Mouse (Mus musculus) CH12.LX (cell line): ENCODE measurements around the gene Nacc2. TPM values are rescaled to one million over a fixed set of nuclear protein-coding genes. Genes with fewer than 3 reads are reported as not detected.

ENCODE experiments used
- DNase-seq: peaks from one replicate; pipeline ENCODE4 v3.0.0-alpha.2; 2013; ENCODE audit errors: extremely low read depth
- H3K27ac ChIP-seq: 2 replicates; pipeline ENCODE4 v1.5.1; 2012; ENCODE audit warnings: low read depth, mild to moderate bottlenecking, control low read depth, moderate library complexity; ENCODE audit not compliant: insufficient read depth
- H3K27me3 ChIP-seq: replicated peaks from 2 replicates; pipeline ENCODE3; 2012; ENCODE audit warnings: inconsistent platforms
- H3K36me3 ChIP-seq, 2 experiments: replicated peaks in 1 of 2; 2 replicates each; pipeline versions ENCODE3 to v1.6.1; 2012; ENCODE audit warnings: inconsistent platforms in 1 of 2, low read length in 1 of 2, mild to moderate bottlenecking in 1 of 2, mixed read lengths in 1 of 2, moderate library complexity in 1 of 2; ENCODE audit not compliant: control insufficient read depth in 1 of 2, insufficient read depth in 1 of 2
- H3K4me1 ChIP-seq, 2 experiments: 2 replicates each; pipeline ENCODE4 v1.6.1; 2012; ENCODE audit warnings: inconsistent platforms in 1 of 2, moderate library complexity in 1 of 2; ENCODE audit not compliant: insufficient read depth in 2 of 2, control insufficient read depth in 1 of 2
- H3K4me2 ChIP-seq: 2 replicates; pipeline ENCODE4 v1.6.1; 2012; ENCODE audit warnings: low read depth, mild to moderate bottlenecking, control low read depth; ENCODE audit not compliant: poor library complexity, insufficient read depth, severe bottlenecking
- H3K4me3 ChIP-seq, 3 experiments: fragments of 150-350 bp in 1 of 3; sonication (generic) in 1 of 3; replicated peaks in 1 of 3; 2 replicates each; pipeline versions ENCODE3 to v1.5.1; 2011 to 2012; ENCODE audit warnings: low read depth in 2 of 3, low read length in 2 of 3, mild to moderate bottlenecking in 2 of 3, moderate library complexity in 2 of 3, control low read depth in 1 of 3, improper control_type of control experiment in 1 of 3, inconsistent platforms in 1 of 3, mixed read lengths in 1 of 3; ENCODE audit not compliant: poor library complexity in 1 of 3
- H3K79me2 ChIP-seq: replicated peaks from 2 replicates; pipeline ENCODE4 v1.6.1; 2012; ENCODE audit warnings: mild to moderate bottlenecking, moderate library complexity; ENCODE audit not compliant: control insufficient read depth, poor library complexity, insufficient read depth, severe bottlenecking; ENCODE audit errors: extremely low read depth
- H3K9ac ChIP-seq: 2 replicates; pipeline ENCODE4 v1.6.1; 2012; ENCODE audit warnings: low read depth, mild to moderate bottlenecking, control low read depth, moderate library complexity; ENCODE audit not compliant: insufficient read depth
- H3K9me3 ChIP-seq: replicated peaks from 2 replicates; pipeline ENCODE3; 2012; ENCODE audit warnings: low read length, inconsistent platforms, mixed read lengths
- BHLHE40 ChIP-seq: IDR thresholded peaks from 2 replicates; pipeline ENCODE4 v1.6.1; 2011; ENCODE audit warnings: mild to moderate bottlenecking, low read depth, low read length, improper control_type of control experiment
- CHD2 ChIP-seq: IDR thresholded peaks from 2 replicates; pipeline ENCODE4 v1.6.1; 2011; ENCODE audit warnings: low read length, improper control_type of control experiment
- E2F4 ChIP-seq: IDR thresholded peaks from 2 replicates; pipeline ENCODE4 v1.6.1; 2011; ENCODE audit warnings: low read depth, low read length, improper control_type of control experiment; ENCODE audit not compliant: insufficient replicate concordance
- ELF1 ChIP-seq: IDR thresholded peaks from 2 replicates; pipeline ENCODE4 v1.6.1; 2014; ENCODE audit warnings: low read depth, mild to moderate bottlenecking, inconsistent platforms, low read length, improper control_type of control experiment
- EP300 ChIP-seq: IDR thresholded peaks from 2 replicates; pipeline ENCODE4 v1.6.1; 2011; ENCODE audit warnings: low read length, improper control_type of control experiment
- ETS1 ChIP-seq: conservative IDR thresholded peaks from 2 replicates; pipeline ENCODE4 v1.6.1; 2012; ENCODE audit warnings: low read depth, mild to moderate bottlenecking, inconsistent platforms, low read length, improper control_type of control experiment, moderate library complexity
- HCFC1 ChIP-seq: IDR thresholded peaks from 2 replicates; pipeline ENCODE4 v1.6.1; 2012; ENCODE audit warnings: low read depth, mild to moderate bottlenecking, inconsistent platforms, low read length, improper control_type of control experiment
- JUND ChIP-seq: conservative IDR thresholded peaks from 2 replicates; pipeline ENCODE4 v1.6.1; 2011; ENCODE audit warnings: low read depth, low read length, improper control_type of control experiment
- KAT2A ChIP-seq: IDR thresholded peaks from 2 replicates; pipeline ENCODE4 v1.6.1; 2012; ENCODE audit warnings: low read length, improper control_type of control experiment, inconsistent platforms; ENCODE audit not compliant: insufficient replicate concordance
- MAFK ChIP-seq: IDR thresholded peaks from 2 replicates; pipeline ENCODE4 v1.6.1; 2011; ENCODE audit warnings: low read length, improper control_type of control experiment; ENCODE audit not compliant: insufficient replicate concordance
- MAX ChIP-seq: IDR thresholded peaks from 2 replicates; pipeline ENCODE4 v1.6.1; 2011; ENCODE audit warnings: low read length, improper control_type of control experiment
- MEF2A ChIP-seq: IDR thresholded peaks from 2 replicates; pipeline ENCODE4 v1.6.1; 2014; ENCODE audit warnings: low read depth, mild to moderate bottlenecking, inconsistent platforms, low read length, improper control_type of control experiment, borderline replicate concordance
- MXI1 ChIP-seq: IDR thresholded peaks from 2 replicates; pipeline ENCODE4 v1.6.1; 2011; ENCODE audit warnings: mild to moderate bottlenecking, low read depth, low read length, improper control_type of control experiment
- MYC ChIP-seq: IDR thresholded peaks from 2 replicates; pipeline ENCODE4 v1.6.1; 2011; ENCODE audit warnings: low read depth, mild to moderate bottlenecking, improper control_type of control experiment, low read length
- NRF1 ChIP-seq: IDR thresholded peaks from 2 replicates; pipeline ENCODE4 v1.6.1; 2014; ENCODE audit warnings: low read depth, mild to moderate bottlenecking, inconsistent platforms, low read length, improper control_type of control experiment, moderate library complexity
- POLR2A ChIP-seq: IDR thresholded peaks from 2 replicates; pipeline ENCODE4 v1.6.1; 2011; ENCODE audit warnings: low read depth, mild to moderate bottlenecking, improper control_type of control experiment, low read length
- RAD21 ChIP-seq: IDR thresholded peaks from 2 replicates; pipeline ENCODE4 v1.6.1; 2011; ENCODE audit warnings: low read depth, mild to moderate bottlenecking, low read length, improper control_type of control experiment, moderate library complexity
- RCOR1 ChIP-seq: conservative IDR thresholded peaks from 2 replicates; pipeline ENCODE4 v1.6.1; 2012; ENCODE audit warnings: low read depth, mild to moderate bottlenecking, inconsistent platforms, low read length, improper control_type of control experiment
- TCF12 ChIP-seq: IDR thresholded peaks from 2 replicates; pipeline ENCODE4 v1.6.1; 2014; ENCODE audit warnings: low read depth, mild to moderate bottlenecking, inconsistent platforms, low read length, improper control_type of control experiment
- UBTF ChIP-seq: IDR thresholded peaks from 2 replicates; pipeline ENCODE4 v1.6.1; 2012; ENCODE audit warnings: low read depth, mild to moderate bottlenecking, inconsistent platforms, low read length, improper control_type of control experiment, moderate library complexity
- USF1 ChIP-seq: IDR thresholded peaks from 2 replicates; pipeline ENCODE4 v1.6.1; 2014; ENCODE audit warnings: low read depth, mild to moderate bottlenecking, inconsistent platforms, low read length, improper control_type of control experiment
- USF2 ChIP-seq: conservative IDR thresholded peaks from 2 replicates; pipeline ENCODE4 v1.6.1; 2011; ENCODE audit warnings: low read depth, low read length, improper control_type of control experiment
- ZC3H11A ChIP-seq: IDR thresholded peaks from 2 replicates; pipeline ENCODE4 v1.6.1; 2012; ENCODE audit warnings: low read depth, mild to moderate bottlenecking, inconsistent platforms, low read length, improper control_type of control experiment
- ZKSCAN1 ChIP-seq: IDR thresholded peaks from 2 replicates; pipeline ENCODE4 v1.6.1; 2012; ENCODE audit warnings: low read depth, inconsistent platforms, low read length, improper control_type of control experiment, borderline replicate concordance
- ZMIZ1 ChIP-seq: IDR thresholded peaks from 2 replicates; pipeline ENCODE4 v1.6.1; 2012; ENCODE audit warnings: low read depth, mild to moderate bottlenecking, inconsistent platforms, low read length, improper control_type of control experiment
- dilution Hi-C: fragments of 300-500 bp; cut with MboI; formaldehyde crosslinking; loops from 2 replicates; pipeline ENCODE4 v1.14.3; 2020; ENCODE audit warnings: low sequenced_read_pairs; ENCODE audit not compliant: extremely low pct_unique_long_range_greater_than_20kb, extremely low pct_ligation_motif_present
- in situ Hi-C: fragments of 300-500 bp; cut with MboI; formaldehyde crosslinking; loops from 3 replicates; pipeline ENCODE4 v1.14.3; 2019; ENCODE audit warnings: low sequenced_read_pairs, low pct_ligation_motif_present, low pct_unique_long_range_greater_than_20kb, mixed read lengths
- polyA plus RNA-seq: library from polyadenylated mRNA; unstranded; fragments of >175 nt; gene quantifications from 2 replicates; pipeline ENCODE4 v1.2.1, GENCODE M21; 2012; ENCODE audit warnings: low read depth; ENCODE audit not compliant: insufficient read length
- total RNA-seq, 2 experiments: library from RNA; depleted of rRNA; stranded (reverse); fragments of 300-350 nt in 1 of 2; fragments of >200 nt in 1 of 2; gene quantifications; 2 replicates each; pipeline ENCODE4 v1.2.3; 2012 to 2014

Gene Nacc2
- total and polyA plus RNA-seq, 3 experiments = 0.59 to 2.3 (median 1.1) TPM

DNA sequence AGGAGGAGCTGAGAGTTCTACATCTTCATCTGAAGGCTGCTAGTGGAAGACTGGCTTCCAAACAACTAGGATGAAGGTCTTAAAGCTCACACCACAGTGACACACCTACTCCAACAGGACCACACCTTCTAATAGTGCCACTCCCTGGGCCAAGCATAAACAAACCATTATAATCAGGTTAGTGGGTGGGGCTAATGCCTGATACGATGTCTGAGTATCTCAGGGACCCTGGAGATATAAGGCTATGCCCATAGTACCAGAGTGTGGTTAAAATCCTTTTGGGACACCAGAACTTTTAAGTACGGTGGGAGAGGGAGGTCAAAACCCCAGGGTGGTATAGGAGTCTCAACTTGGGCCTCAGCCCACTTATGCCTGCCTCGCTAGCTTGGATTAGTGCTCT, 80.4 kb downstream of the Nacc2 start:
- DNase-seq = no peak
- no peak overlapping the region for H3K9ac ChIP-seq
- TF ChIP-seq ELF1 = no peak
- no peak for TF ChIP-seq TCF12
- no peak for TF ChIP-seq MEF2A
- TF ChIP-seq KAT2A = no peak
- TF ChIP-seq E2F4 = no peak
- no peak for TF ChIP-seq ZKSCAN1
- no peak for TF ChIP-seq CHD2
- TF ChIP-seq EP300 = no peak
- no peak for TF ChIP-seq UBTF
- no peak for TF ChIP-seq MYC
- no peak for TF ChIP-seq ETS1
- TF ChIP-seq RCOR1 = no peak
- no peak for TF ChIP-seq MAFK
- no peak for TF ChIP-seq RAD21
- TF ChIP-seq MAX = no peak
- no peak for TF ChIP-seq BHLHE40
- no peaks in the 10 kb centered on the region for H3K36me3 ChIP-seq
- no peaks in the 10 kb centered on the region for H3K4me1 ChIP-seq
- dilution Hi-C loops = no loop called here
- no peaks in the 10 kb centered on the region for H3K79me2 ChIP-seq
- H3K4me3 ChIP-seq = no peak overlapping the region
- no peak overlapping the region for H3K4me2 ChIP-seq
- no peaks in the 10 kb centered on the region for H3K9me3 ChIP-seq
- H3K27me3 ChIP-seq = peaks cover 85% of the 10 kb centered on the region
- no peak overlapping the region for H3K27ac ChIP-seq
- in situ Hi-C loops = loop anchor here (25.0 kb wide), 1 partner anchor 245 kb away; the partner anchor contains the start of gene Ccdc187

- TF ChIP-seq ETS1 (no peak), JUND (no peak), MXI1 (no peak), USF2 (no peak), MYC (no peak), NRF1 (no peak), BHLHE40 (no peak), EP300 (no peak), RCOR1 (no peak), ZMIZ1 (no peak), TCF12 (no peak), USF1 (no peak), ZC3H11A (no peak), KAT2A (no peak), POLR2A (no peak), HCFC1 (no peak)
- in situ Hi-C loops = loop anchor here (25.0 kb wide), 1 partner anchor 246 kb away; the partner anchor contains the start of gene Ccdc187
- Histone ChIP-seq H3K4me1 (no peaks in the 10 kb centered on the region), H3K36me3 (no peaks in the 10 kb centered on the region), H3K27ac (no peak overlapping the region), H3K79me2 (no peaks in the 10 kb centered on the region), H3K9me3 (no peaks in the 10 kb centered on the region), H3K9ac (no peak overlapping the region), H3K4me3 (no peak overlapping the region), H3K4me2 (no peak overlapping the region), H3K27me3 (peaks cover 84% of the 10 kb centered on the region)
- DNase-seq = no peak
- dilution Hi-C loops = no loop called here
Measured at GRCm38 (mm10) chr2:26041163-26041810, 81.7 kb downstream of the Nacc2 start.
